Mouse (Mus musculus): ENCODE measurements around the gene Tnfsf15. TPM values are rescaled to one million over a fixed set of nuclear protein-coding genes. Genes with fewer than 3 reads are reported as not detected.
A peak's percentile ranks its signal among the peaks of the same experiment; 100 is the strongest.

The Tnfsf15 gene
- total and polyA plus RNA-seq, 2 experiments from 2014 or later, result not detected

- no peaks in the 10 kb centered on the region for H3K27me3 ChIP-seq (ENCODE audit: insufficient read depth, low read length)
- no peak for TF ChIP-seq CTCF (IDR thresholded peaks at IDR 0.05)
- H3K9ac ChIP-seq (replicated peaks; ENCODE audit: low read length, poor library complexity, severe bottlenecking), result no peak overlapping the region
- H3K27ac ChIP-seq (ENCODE audit: low read depth, low read length), result no peak overlapping the region
- H3K4me2 ChIP-seq (ENCODE audit: low read depth, low read length, poor library complexity, severe bottlenecking), result no peak overlapping the region
- no peaks in the 10 kb centered on the region for H3K36me3 ChIP-seq (ENCODE audit: insufficient read depth, low read length)
- no peak for DNase-seq (ENCODE audit: low spot score)
- no peaks in the 10 kb centered on the region for H3K4me1 ChIP-seq (ENCODE audit: insufficient read depth, low read length)
- no peak overlapping the region for H3K4me3 ChIP-seq (ENCODE audit: low read depth, low read length)
- no peaks in the 10 kb centered on the region for H3K9me3 ChIP-seq (ENCODE audit: low read length)
- no peak for ATAC-seq (ENCODE audit: low FRiP score)
- WGBS, result 63% methylated on average over 8 of the region's 8 CpGs
These were observed 26.8 kb downstream of the Tnfsf15 start for GRCm38 (mm10) chr4:63717922-63718643.

- 91% methylated on average over 5 of the region's 5 CpGs for WGBS
- Histone ChIP-seq H3K4me3 (ENCODE audit: low read depth, low read length) (no peak overlapping the region), H3K36me3 (ENCODE audit: insufficient read depth, low read length) (no peaks in the 10 kb centered on the region), H3K4me1 (ENCODE audit: insufficient read depth, low read length) (no peaks in the 10 kb centered on the region), H3K4me2 (ENCODE audit: low read depth, low read length, poor library complexity, severe bottlenecking) (no peak overlapping the region), H3K27ac (ENCODE audit: low read depth, low read length) (no peak overlapping the region), H3K9me3 (ENCODE audit: low read length) (no peaks in the 10 kb centered on the region), H3K9ac (replicated peaks; ENCODE audit: low read length, poor library complexity, severe bottlenecking) (no peak overlapping the region), H3K27me3 (ENCODE audit: insufficient read depth, low read length) (no peaks in the 10 kb centered on the region)
- ATAC-seq (ENCODE audit: low FRiP score), result no peak
- no peak for TF ChIP-seq CTCF (IDR thresholded peaks at IDR 0.05)
- DNase-seq (ENCODE audit: low spot score), result no peak
These were observed 33.0 kb downstream of the Tnfsf15 start for GRCm38 (mm10) chr4:63711886-63712285.

- Histone ChIP-seq H3K4me3 (ENCODE audit: low read depth, low read length) (no peak overlapping the region), H3K4me2 (ENCODE audit: low read depth, low read length, poor library complexity, severe bottlenecking) (no peak overlapping the region), H3K9ac (replicated peaks; ENCODE audit: low read length, poor library complexity, severe bottlenecking) (no peak overlapping the region), H3K9me3 (ENCODE audit: low read length) (no peaks in the 10 kb centered on the region), H3K27me3 (ENCODE audit: insufficient read depth, low read length) (no peaks in the 10 kb centered on the region), H3K27ac (ENCODE audit: low read depth, low read length) (no peak overlapping the region), H3K36me3 (ENCODE audit: insufficient read depth, low read length) (no peaks in the 10 kb centered on the region), H3K4me1 (ENCODE audit: insufficient read depth, low read length) (peaks cover 3% of the 10 kb centered on the region; the same call in 1 of the 2 replicates)
- 66% methylated on average over 8 of the region's 8 CpGs for WGBS
- DNase-seq (ENCODE audit: low spot score) (no peak), ATAC-seq (ENCODE audit: low FRiP score) (no peak)
- no peak for TF ChIP-seq CTCF (IDR thresholded peaks at IDR 0.05)
These were observed 34.3 kb downstream of the Tnfsf15 start for GRCm38 (mm10) chr4:63710431-63711220.

- H3K27ac ChIP-seq (ENCODE audit: low read depth, low read length), result no peak overlapping the region
- no peak overlapping the region for H3K4me3 ChIP-seq (ENCODE audit: low read depth, low read length)
These were observed 38.5 kb downstream of the Tnfsf15 start for GRCm38 (mm10) chr4:63706279-63706971.

GRCm38 (mm10) chr4:63704232-63704631 lies 40.7 kb downstream of the Tnfsf15 start:
- Histone ChIP-seq H3K9ac (replicated peaks; ENCODE audit: low read length, poor library complexity, severe bottlenecking) (no peak overlapping the region), H3K27ac (ENCODE audit: low read depth, low read length) (no peak overlapping the region), H3K9me3 (ENCODE audit: low read length) (no peaks in the 10 kb centered on the region), H3K4me1 (ENCODE audit: insufficient read depth, low read length) (peaks cover 7% of the 10 kb centered on the region; the same call in 1 of the 2 replicates), H3K36me3 (ENCODE audit: insufficient read depth, low read length) (no peaks in the 10 kb centered on the region), H3K4me2 (ENCODE audit: low read depth, low read length, poor library complexity, severe bottlenecking) (no peak overlapping the region), H3K4me3 (ENCODE audit: low read depth, low read length) (no peak overlapping the region), H3K27me3 (ENCODE audit: insufficient read depth, low read length) (no peaks in the 10 kb centered on the region)
- 83% methylated on average over 5 of the region's 5 CpGs for WGBS
- ATAC-seq (ENCODE audit: low FRiP score), result no peak
- DNase-seq (ENCODE audit: low spot score), result no peak
- TF ChIP-seq CTCF (IDR thresholded peaks at IDR 0.05), result no peak

More at GRCm38 (mm10) chr4:63706279-63706971, 38.5 kb downstream of the Tnfsf15 start:
- H3K9ac ChIP-seq (replicated peaks; ENCODE audit: low read length, poor library complexity, severe bottlenecking), result no peak overlapping the region
- no peaks in the 10 kb centered on the region for H3K36me3 ChIP-seq (ENCODE audit: insufficient read depth, low read length)
- no peaks in the 10 kb centered on the region for H3K9me3 ChIP-seq (ENCODE audit: low read length)
- H3K4me2 ChIP-seq (ENCODE audit: low read depth, low read length, poor library complexity, severe bottlenecking), result no peak overlapping the region
- peaks cover 3% of the 10 kb centered on the region; the same call in 1 of the 2 replicates for H3K4me1 ChIP-seq (ENCODE audit: insufficient read depth, low read length)
- WGBS, result 29% methylated on average over 1 of the region's 1 CpGs
- TF ChIP-seq CTCF (IDR thresholded peaks at IDR 0.05), result no peak
- peak; percentile 23; the same call in 1 of the 2 replicates for ATAC-seq (ENCODE audit: low FRiP score)
- no peaks in the 10 kb centered on the region for H3K27me3 ChIP-seq (ENCODE audit: insufficient read depth, low read length)
- DNase-seq (ENCODE audit: low spot score), result no peak
